Mouse (Mus musculus): ENCODE results near the gene Foxp1.

The Foxp1 gene

DNA sequence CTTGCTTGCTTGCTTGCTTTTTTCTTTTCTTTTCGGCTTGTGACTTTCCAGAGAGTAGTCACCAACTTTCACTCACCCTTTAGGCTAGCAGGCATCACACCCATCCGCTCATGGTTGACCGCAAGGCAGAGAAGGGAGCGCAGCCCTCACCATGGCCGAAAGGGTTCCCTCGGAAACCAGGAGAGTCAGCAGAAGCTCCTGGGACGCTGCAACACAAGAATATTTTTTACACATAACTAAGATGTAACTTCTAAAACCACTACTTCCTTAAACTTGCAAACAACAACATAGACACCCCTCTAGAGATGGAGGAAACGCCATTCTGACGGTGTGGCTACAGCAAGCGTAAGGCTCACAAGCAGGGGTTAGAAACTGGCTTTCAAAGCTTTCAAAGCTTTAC is 87.4 kb downstream of the Foxp1 start:
- DNase-seq = no peak

- DNase-seq = no peak
Measured at GRCm38 (mm10) chr6:99433006-99433405, 89.5 kb downstream of the Foxp1 start.

GRCm38 (mm10) chr6:99431941-99432340 is 90.6 kb downstream of the Foxp1 start:
- DNase-seq = no peak

GRCm38 (mm10) chr6:99430560-99430959 is 92.0 kb downstream of the Foxp1 start:
- no peak for DNase-seq

- no peak for DNase-seq
Measured at GRCm38 (mm10) chr6:99429378-99430131, 93.0 kb downstream of the Foxp1 start.

- no peak for DNase-seq
Measured at GRCm38 (mm10) chr6:99428961-99429360, 93.6 kb downstream of the Foxp1 start.

- no peak for DNase-seq
Measured at GRCm38 (mm10) chr6:99427301-99427700, 95.2 kb downstream of the Foxp1 start.

DNA sequence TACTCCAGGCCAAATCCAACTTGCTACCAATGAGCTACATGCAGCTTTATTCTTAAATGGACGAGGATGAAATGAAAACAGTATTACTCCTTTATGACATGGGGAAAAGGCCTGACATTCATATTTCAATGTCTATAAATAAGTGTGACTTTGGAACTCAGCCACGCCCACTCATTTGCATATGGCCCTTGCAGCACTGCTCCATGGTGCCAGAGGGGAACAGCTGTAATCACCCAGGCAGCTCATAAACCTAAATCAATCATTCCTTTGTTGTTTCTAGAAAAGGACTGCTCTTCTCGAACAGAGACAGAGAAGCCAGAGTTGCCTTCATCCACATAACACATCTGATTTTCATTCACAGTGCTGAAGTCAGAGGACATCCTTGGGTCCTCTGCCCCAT is 97.5 kb downstream of the Foxp1 start:
- no peak for DNase-seq

DNA sequence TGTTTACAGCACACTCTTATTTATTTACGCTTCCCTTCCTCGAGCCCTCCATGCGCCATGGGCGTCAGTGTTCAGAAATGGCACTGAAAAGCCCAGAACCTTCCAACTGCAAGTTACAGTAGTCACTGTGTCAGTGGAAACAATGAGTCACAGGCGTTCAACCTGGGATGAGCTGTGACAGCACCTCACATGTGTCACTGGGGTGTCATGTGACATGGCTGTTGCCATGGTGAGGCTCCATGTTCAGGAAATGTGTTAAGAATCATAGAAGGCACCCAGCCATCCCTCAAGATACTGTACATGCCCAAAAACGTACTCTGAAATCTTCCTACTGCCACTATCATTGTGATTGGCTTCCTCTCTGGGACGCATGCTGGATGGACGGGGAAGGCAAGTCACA is 101.9 kb downstream of the Foxp1 start:
- no peak for DNase-seq

DNA sequence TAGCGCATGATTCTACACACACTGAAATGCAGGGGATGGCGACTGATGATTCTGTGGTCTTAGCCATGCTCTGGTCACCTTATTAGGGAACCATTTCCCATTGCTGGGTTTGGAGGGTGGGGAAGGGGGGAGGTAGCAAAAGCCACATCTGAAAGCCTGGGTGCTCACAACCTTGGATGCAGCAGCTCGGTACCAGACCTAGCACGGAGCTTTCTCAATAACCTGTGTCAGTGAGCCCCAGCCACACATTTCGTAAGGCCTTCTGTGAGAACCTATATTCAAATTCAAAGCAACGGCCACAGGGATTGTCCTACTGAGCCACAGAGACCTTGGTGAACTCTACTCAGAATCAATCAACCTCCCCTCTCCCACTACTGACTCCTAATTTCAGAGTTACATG is 109.9 kb downstream of the Foxp1 start:
- no peak for DNase-seq

DNA sequence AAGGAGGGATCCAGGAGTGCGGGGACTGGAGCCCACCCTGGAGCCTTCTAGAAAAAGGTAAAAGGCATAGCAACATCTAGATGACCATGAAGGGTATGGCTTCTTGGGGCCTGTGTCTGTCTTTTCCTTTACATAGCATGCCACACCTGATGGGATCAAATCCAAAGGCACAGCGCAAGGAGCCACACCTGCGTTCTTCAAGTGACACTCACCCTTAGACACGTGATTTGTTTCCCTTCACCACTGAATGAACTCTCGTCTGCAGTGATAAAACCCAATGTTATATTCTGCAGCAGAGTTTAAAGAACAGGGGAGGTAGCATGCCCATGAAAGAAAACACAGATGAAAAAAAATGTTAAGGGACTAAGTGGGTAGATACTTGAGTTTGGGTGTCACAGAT is 112.9 kb downstream of the Foxp1 start:
- no peak for DNase-seq

GRCm38 (mm10) chr6:99408880-99409279 is 113.6 kb downstream of the Foxp1 start:
- no peak for DNase-seq

- no peak for DNase-seq
Measured at GRCm38 (mm10) chr6:99403755-99404390, 118.6 kb downstream of the Foxp1 start.

DNA sequence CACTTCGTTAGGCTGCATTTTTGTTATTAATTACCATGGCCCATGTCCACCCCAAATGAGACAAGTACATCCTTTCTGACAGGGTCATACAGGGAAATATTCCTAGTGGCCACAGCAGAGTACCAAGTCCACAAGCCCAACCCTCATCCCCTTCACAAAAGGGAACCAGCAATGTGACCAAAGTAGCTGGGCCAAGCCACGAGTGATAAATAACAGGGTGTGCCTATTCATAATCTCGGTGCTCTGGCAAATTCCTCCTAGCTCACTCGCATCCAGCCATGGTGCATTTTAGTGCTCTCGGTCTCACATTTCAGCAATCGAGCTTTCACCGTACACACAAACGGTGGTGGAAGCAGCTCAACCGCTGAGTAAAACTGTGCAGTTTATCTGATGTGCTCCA is 119.6 kb downstream of the Foxp1 start:
- no peak for DNase-seq

DNA sequence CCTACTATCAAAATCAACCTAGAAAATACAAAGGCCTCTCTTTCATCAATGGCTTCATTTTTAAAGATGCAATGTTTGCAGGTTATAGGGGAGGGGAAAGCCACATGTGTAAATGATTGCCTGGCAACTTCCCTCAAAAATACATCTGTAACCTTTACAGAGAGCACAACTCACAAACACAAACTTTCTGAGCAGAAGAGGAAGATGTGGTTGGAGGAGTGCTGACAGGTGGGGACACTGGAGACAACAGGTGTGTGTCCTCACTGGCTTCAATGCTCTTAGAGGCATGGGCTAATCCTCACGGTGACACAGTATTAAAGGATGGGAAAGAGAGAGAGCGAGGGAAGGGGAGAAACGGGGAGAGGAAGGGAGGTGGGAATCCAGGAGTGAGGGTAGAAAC is 120.2 kb downstream of the Foxp1 start:
- no peak for DNase-seq

GRCm38 (mm10) chr6:99401801-99402200 is 120.7 kb downstream of the Foxp1 start:
- no peak for DNase-seq

GRCm38 (mm10) chr6:99401211-99401610 is 121.3 kb downstream of the Foxp1 start:
- DNase-seq = no peak

DNA sequence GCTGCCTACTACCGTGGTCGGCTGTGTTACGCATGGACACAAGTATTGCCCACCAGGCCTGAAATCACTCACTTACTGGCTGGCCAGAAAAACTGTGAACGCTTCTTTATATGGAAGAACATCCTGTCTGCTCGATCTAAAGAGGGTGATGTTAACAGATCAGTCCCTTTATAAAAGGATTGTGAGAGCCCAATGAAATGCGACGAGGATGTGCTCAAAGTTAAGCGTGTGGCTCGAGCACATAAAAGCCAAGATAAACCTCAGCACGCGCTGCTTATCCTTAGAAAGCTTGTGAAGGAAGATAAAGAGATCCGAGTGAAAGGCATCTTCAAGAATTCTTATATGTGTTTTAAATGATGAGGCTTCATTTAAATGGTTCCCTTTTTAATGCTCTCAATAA is 126.8 kb downstream of the Foxp1 start:
- no peak for DNase-seq

DNA sequence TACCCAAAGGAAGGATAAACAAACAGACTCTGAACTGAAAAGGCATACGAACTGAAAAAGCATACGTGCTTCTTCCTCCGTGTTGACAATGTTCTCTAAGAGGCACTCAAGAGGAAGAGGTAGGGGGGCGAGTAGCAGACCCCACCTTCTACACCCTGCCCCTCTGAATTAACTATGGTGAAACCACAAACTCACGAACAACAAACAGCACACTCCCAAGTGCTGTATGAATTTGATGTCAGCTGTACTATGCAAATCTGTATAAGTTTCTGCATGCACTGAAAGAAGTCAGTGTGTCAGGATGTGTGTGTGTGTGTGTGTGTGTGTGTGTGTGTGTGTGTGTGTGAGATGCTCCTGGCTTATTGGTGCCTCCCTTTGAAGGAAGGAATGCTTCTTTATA is 127.7 kb downstream of the Foxp1 start:
- no peak for DNase-seq

DNA sequence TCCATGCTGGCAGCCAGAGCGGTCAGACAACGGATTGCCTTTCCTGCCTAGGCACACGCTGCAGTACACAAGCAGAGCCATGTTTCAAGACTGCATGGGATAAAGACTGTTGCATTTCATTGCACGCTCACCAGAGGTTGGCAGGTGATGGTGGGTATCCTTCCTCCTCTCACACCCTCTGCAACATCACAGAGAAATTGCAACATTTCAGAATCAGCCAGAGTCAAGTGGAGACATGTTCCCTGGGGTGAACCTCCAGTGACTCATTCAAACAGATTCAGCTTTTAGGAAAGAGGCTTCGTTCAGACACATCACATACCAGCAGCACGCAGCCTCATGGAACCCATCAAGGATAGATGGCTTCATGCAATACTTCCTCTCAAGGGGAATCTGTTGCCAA is 130.0 kb downstream of the Foxp1 start:
- DNase-seq = no peak

GRCm38 (mm10) chr6:99388741-99389675 is 133.5 kb downstream of the Foxp1 start:
- DNase-seq = no peak

GRCm38 (mm10) chr6:99388023-99388422 is 134.5 kb downstream of the Foxp1 start:
- DNase-seq = no peak

DNA sequence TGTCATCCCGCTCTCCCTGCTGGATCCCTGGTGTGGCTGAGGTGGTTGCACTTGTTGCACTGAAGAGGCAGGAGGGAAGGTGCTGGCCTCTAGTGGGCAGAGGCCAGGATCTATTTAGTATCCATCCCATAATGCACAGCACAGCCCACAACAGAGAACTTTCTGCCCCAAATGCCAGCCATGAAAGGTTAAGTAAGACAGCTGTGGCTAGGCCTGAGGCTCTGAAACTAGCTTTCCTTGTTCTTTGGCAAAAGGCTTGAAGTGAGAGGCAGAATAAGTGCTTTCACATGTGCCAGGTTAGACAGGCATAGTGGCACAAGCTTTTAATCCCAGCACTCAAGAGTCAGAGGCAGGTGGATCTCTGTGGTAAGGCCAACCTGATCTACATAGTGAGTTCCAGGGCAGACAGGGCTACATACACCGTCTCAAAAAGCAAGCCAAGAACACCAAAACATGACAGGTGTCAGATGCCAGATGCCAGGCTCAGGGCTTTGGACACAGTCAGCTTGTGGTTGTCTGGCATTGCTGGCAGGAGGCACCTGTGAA is 137.4 kb downstream of the Foxp1 start:
- DNase-seq = peak; percentile 34
